Mouse (Mus musculus): ENCODE results near the gene Gm49387. TPM values are rescaled to one million over a fixed set of nuclear protein-coding genes. Genes with fewer than 3 reads are reported as not detected.
A peak's percentile ranks its signal among the peaks of the same experiment; 100 is the strongest.

Gene Gm49387
- polyA plus RNA-seq (2014; fragmentation: Nextera tagmentation; extraction: Ambion mirVana) = 1.3 TPM in 1 of 2 replicates, not detected in the other

DNA sequence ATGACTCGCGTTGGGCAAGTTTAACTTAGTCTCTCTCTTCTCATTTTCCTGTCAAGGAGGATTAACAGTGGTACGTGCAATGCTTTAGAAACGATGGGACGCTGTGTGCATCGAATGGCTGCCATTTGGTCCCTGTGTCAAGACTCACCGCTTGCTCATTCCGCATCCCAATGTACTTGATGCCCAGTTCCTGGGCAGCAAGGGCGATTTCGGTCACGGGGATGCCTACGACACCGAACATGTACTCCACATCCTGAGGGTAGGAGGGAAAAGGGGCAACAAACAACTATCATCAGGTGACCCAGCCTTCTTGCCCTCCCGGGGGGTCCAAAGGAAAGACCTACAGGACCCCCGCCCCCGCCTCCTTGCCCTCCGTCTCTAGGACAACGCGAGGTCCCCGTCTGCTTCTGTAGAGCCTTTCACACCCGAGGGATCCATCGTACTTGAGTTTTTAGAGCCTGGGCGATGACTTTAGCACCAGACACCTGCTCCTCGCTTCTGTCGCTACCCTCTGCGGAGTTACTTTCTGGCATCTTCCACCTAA lies at the start of gene Gm49387:
Gene Gm49387 (minus strand): TSS at position 533 of the 544 bp plus-strand sequence.
- peak; percentile 35 for DNase-seq
- Histone ChIP-seq H3K4me2 (ENCODE audit: low read length) (peak within 1 kb of the TSS; percentile 97), H3K27me3 (ENCODE audit: control insufficient read depth, insufficient read depth, low read length) (no peaks in the 10 kb centered on the region), H3K9ac (replicated peaks; ENCODE audit: low read length) (peak within 1 kb of the TSS; percentile 66), H3K9me3 (ENCODE audit: control insufficient read depth, low read length) (no peaks in the 10 kb centered on the region), H3K36me3 (ENCODE audit: control insufficient read depth, insufficient read depth, low read length) (no peaks in the 10 kb centered on the region), H3K4me3 (replicated peaks; ENCODE audit: low read depth, low read length) (peak within 1 kb of the TSS; percentile 65), H3K27ac (replicated peaks; ENCODE audit: low read depth, low read length) (peak within 1 kb of the TSS; percentile 86), H3K4me1 (ENCODE audit: control insufficient read depth, insufficient read depth, low read length) (peaks cover 11% of the 10 kb centered on the region; the same call in 1 of the 2 replicates)
- 3% methylated on average over 26 of the region's 26 CpGs for WGBS
- peak; percentile 61 for ATAC-seq (ENCODE audit: low FRiP score, low TSS enrichment)

DNA sequence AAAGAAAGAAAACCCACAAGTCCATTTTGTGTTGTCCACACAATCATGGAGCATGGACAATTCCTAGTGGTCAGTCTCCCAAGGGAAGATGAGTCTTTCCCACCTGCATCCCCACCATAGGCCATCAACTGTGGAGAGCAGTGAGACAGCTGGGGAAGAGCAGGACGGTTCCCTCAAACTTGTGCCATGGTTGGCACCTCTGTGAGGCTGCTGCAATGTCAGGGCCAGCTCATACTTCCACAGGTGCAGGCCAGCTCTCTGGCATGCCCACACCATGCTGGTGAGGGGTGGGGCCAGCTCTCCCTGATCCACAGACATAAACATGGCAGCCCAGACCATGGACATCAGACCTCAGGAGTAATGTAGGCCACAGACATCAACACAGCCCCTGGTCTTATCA lies 45.6 kb upstream of the Gm49387 start:
- H3K27ac ChIP-seq (replicated peaks; ENCODE audit: low read depth, low read length) = no peak overlapping the region
- no peaks in the 10 kb centered on the region for H3K9me3 ChIP-seq (ENCODE audit: control insufficient read depth, low read length)
- H3K4me3 ChIP-seq (replicated peaks; ENCODE audit: low read depth, low read length) = no peak overlapping the region
- no peak overlapping the region for H3K9ac ChIP-seq (replicated peaks; ENCODE audit: low read length)
- H3K4me1 ChIP-seq (ENCODE audit: control insufficient read depth, insufficient read depth, low read length) = no peaks in the 10 kb centered on the region
- H3K27me3 ChIP-seq (ENCODE audit: control insufficient read depth, insufficient read depth, low read length) = no peaks in the 10 kb centered on the region
- H3K4me2 ChIP-seq (ENCODE audit: low read length) = no peak overlapping the region
- 96% methylated on average over 1 of the region's 1 CpGs for whole genome bisulfite sequencing
- H3K36me3 ChIP-seq (ENCODE audit: control insufficient read depth, insufficient read depth, low read length) = no peaks in the 10 kb centered on the region
- no peak for ATAC-seq (ENCODE audit: low FRiP score, low TSS enrichment)
- DNase-seq = no peak

DNA sequence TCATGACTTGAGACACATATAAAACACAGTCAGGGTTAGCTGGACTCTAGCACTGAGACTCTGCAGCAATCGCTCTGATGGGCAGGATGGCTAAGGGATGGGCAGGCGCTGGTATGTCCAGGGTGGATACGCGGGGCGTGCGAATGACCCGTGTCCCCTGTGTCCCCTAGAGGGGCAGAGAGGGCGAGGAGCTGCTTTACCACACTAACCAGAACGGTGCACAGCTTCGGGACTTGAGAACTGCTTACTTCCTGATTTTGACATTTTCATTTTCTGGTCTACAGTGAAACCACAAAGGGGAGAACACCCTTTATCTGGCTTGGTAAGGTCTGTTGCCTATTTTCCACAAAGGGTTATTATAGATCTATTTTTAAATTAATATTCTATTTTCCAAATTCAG lies 45.0 kb upstream of the Gm49387 start:
- H3K27ac ChIP-seq (replicated peaks; ENCODE audit: low read depth, low read length) = no peak overlapping the region
- no peak for ATAC-seq (ENCODE audit: low FRiP score, low TSS enrichment)

DNA sequence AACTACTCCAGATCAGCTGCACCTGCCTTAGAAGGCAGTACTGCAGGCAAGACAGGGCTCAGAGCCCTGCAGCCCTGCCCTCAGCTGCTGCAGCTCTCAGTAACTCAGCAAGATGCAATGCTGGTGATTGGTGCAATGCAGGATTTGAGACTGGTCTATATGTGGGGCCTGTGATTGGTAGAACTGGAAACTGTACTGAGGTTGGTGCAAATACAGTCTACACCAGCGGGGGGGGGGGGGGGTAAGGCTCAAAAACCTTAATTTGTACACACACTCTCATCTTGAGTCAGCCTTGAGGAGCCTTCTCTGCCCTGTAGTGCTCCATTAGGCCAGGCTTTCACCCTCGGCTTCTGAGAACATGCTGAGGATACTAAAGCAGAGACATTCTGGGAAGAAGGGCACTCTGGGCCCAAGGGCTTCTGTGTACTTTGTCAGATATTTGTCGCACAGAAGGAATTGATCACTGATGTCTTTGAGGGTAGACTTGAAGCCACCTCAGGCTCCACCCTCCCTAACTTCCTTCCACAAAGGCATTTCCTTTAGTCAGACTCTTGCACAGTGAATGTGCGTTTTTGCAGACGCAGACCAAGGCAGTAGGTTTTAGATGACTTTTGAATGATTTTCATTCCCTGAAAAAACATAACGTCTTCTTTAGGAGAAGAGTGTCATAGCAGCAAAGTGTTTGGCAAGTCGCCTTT lies 43.8 kb upstream of the Gm49387 start:
- WGBS = 77% methylated on average over 7 of the region's 7 CpGs
- Histone ChIP-seq H3K9me3 (ENCODE audit: control insufficient read depth, low read length) (no peaks in the 10 kb centered on the region), H3K4me1 (ENCODE audit: control insufficient read depth, insufficient read depth, low read length) (no peaks in the 10 kb centered on the region), H3K9ac (replicated peaks; ENCODE audit: low read length) (no peak overlapping the region), H3K36me3 (ENCODE audit: control insufficient read depth, insufficient read depth, low read length) (no peaks in the 10 kb centered on the region), H3K4me3 (replicated peaks; ENCODE audit: low read depth, low read length) (no peak overlapping the region), H3K27me3 (ENCODE audit: control insufficient read depth, insufficient read depth, low read length) (no peaks in the 10 kb centered on the region), H3K4me2 (ENCODE audit: low read length) (no peak overlapping the region), H3K27ac (replicated peaks; ENCODE audit: low read depth, low read length) (no peak overlapping the region)
- DNase-seq (no peak), ATAC-seq (ENCODE audit: low FRiP score, low TSS enrichment) (no peak)

More for the DNA sequence above, 45.0 kb upstream of the Gm49387 start:
- 90% methylated on average over 10 of the region's 10 CpGs for WGBS
- no peaks in the 10 kb centered on the region for H3K9me3 ChIP-seq (ENCODE audit: control insufficient read depth, low read length)
- no peak overlapping the region for H3K4me2 ChIP-seq (ENCODE audit: low read length)
- no peaks in the 10 kb centered on the region for H3K36me3 ChIP-seq (ENCODE audit: control insufficient read depth, insufficient read depth, low read length)
- H3K4me3 ChIP-seq (replicated peaks; ENCODE audit: low read depth, low read length) = no peak overlapping the region
- H3K4me1 ChIP-seq (ENCODE audit: control insufficient read depth, insufficient read depth, low read length) = no peaks in the 10 kb centered on the region
- H3K9ac ChIP-seq (replicated peaks; ENCODE audit: low read length) = no peak overlapping the region
- DNase-seq = no peak
- H3K27me3 ChIP-seq (ENCODE audit: control insufficient read depth, insufficient read depth, low read length) = no peaks in the 10 kb centered on the region

GRCm38 (mm10) chr14:31683610-31684009 lies 42.9 kb upstream of the Gm49387 start:
- ATAC-seq (ENCODE audit: low FRiP score, low TSS enrichment) (no peak), DNase-seq (no peak)
- no peak overlapping the region for H3K9ac ChIP-seq (replicated peaks; ENCODE audit: low read length)
- H3K4me2 ChIP-seq (ENCODE audit: low read length) = no peak overlapping the region
- H3K36me3 ChIP-seq (ENCODE audit: control insufficient read depth, insufficient read depth, low read length) = no peaks in the 10 kb centered on the region
- H3K4me1 ChIP-seq (ENCODE audit: control insufficient read depth, insufficient read depth, low read length) = no peaks in the 10 kb centered on the region
- no peak overlapping the region for H3K27ac ChIP-seq (replicated peaks; ENCODE audit: low read depth, low read length)
- WGBS = 96% methylated on average over 2 of the region's 2 CpGs
- no peaks in the 10 kb centered on the region for H3K9me3 ChIP-seq (ENCODE audit: control insufficient read depth, low read length)
- H3K27me3 ChIP-seq (ENCODE audit: control insufficient read depth, insufficient read depth, low read length) = no peaks in the 10 kb centered on the region
- H3K4me3 ChIP-seq (replicated peaks; ENCODE audit: low read depth, low read length) = no peak overlapping the region

DNA sequence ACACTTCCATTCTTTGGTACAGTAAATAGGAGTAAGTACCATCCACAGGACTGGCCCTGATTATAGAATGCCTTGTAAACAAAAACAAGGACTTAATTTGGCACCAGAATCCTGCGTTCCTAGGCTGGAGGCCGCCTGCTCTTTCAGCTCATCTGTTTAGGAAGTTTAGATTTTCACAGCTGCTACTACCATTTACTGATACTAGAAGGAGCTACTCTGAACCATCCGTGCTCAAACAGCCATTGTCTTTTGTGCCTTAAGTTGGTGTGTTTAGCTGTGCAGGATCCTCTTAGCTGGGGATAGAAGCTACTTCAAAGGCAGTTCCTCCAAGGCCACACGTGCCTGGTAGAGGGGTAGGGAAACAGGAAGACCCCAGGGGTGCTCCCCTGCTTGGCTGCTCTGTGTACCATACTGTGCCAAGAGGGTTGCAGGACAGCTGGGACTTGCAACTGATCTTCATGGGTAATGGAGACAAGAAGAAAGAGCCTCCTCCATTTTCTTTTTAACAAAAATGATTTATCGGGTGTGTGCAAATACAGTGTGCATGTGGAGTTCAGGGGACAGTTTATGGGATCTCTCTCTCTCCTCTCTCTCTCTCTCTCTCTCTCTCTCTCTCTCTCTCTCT lies 41.4 kb upstream of the Gm49387 start:
- Histone ChIP-seq H3K4me3 (replicated peaks; ENCODE audit: low read depth, low read length) (no peak overlapping the region), H3K9ac (replicated peaks; ENCODE audit: low read length) (no peak overlapping the region), H3K27ac (replicated peaks; ENCODE audit: low read depth, low read length) (no peak overlapping the region), H3K27me3 (ENCODE audit: control insufficient read depth, insufficient read depth, low read length) (no peaks in the 10 kb centered on the region), H3K4me1 (ENCODE audit: control insufficient read depth, insufficient read depth, low read length) (no peaks in the 10 kb centered on the region), H3K9me3 (ENCODE audit: control insufficient read depth, low read length) (no peaks in the 10 kb centered on the region), H3K4me2 (ENCODE audit: low read length) (no peak overlapping the region), H3K36me3 (ENCODE audit: control insufficient read depth, insufficient read depth, low read length) (no peaks in the 10 kb centered on the region)
- DNase-seq (no peak), ATAC-seq (ENCODE audit: low FRiP score, low TSS enrichment) (no peak)
- 53% methylated on average over 5 of the region's 5 CpGs for WGBS

DNA sequence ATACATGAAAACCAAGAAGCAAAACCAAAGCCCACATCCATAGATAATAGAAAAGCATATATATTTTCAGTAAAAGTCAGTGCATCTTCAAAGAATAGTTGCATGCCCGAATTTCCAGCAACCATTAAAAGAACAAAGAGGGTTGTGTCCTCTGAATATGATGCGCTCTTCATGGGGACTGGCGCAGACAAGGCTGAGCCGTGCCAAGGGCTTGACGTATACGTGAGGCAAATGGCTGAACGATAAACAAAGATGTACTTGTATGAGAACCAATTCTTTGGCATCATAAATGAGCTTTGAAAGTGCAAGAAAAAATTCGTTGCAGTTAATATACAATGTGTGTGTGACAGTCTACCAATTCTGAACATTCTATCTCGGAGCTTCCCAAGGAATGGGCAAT lies 40.6 kb upstream of the Gm49387 start:
- no peaks in the 10 kb centered on the region for H3K9me3 ChIP-seq (ENCODE audit: control insufficient read depth, low read length)
- H3K4me3 ChIP-seq (replicated peaks; ENCODE audit: low read depth, low read length) = no peak overlapping the region
- H3K4me1 ChIP-seq (ENCODE audit: control insufficient read depth, insufficient read depth, low read length) = no peaks in the 10 kb centered on the region
- H3K27me3 ChIP-seq (ENCODE audit: control insufficient read depth, insufficient read depth, low read length) = no peaks in the 10 kb centered on the region
- DNase-seq (no peak), ATAC-seq (ENCODE audit: low FRiP score, low TSS enrichment) (no peak)
- no peak overlapping the region for H3K9ac ChIP-seq (replicated peaks; ENCODE audit: low read length)
- no peaks in the 10 kb centered on the region for H3K36me3 ChIP-seq (ENCODE audit: control insufficient read depth, insufficient read depth, low read length)
- H3K27ac ChIP-seq (replicated peaks; ENCODE audit: low read depth, low read length) = no peak overlapping the region
- no peak overlapping the region for H3K4me2 ChIP-seq (ENCODE audit: low read length)
- WGBS = 89% methylated on average over 9 of the region's 9 CpGs

DNA sequence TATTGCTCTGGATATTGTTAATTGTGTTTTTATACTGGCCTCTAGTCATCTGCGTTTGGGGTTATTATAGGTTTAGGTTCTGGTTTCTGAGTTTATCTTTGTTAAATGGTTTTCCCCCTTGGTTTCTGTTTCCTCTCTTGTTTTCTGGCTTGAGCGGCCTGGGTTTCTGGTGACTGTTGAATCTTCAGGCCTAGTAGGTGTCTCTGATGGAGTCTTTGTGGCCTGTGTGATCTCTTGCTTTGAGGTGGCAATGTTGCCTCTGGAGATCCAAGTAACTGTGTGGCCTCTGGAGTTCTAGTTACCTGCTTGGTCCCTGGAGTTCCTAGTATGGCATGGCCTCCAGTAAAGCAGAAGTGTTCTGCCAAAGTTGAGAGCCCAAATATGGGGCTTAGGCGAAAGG lies 40.0 kb upstream of the Gm49387 start:
- ATAC-seq (ENCODE audit: low FRiP score, low TSS enrichment) = no peak
- no peaks in the 10 kb centered on the region for H3K27me3 ChIP-seq (ENCODE audit: control insufficient read depth, insufficient read depth, low read length)

More for the DNA sequence above, 40.0 kb upstream of the Gm49387 start:
- Histone ChIP-seq H3K27ac (replicated peaks; ENCODE audit: low read depth, low read length) (no peak overlapping the region), H3K4me2 (ENCODE audit: low read length) (no peak overlapping the region), H3K9me3 (ENCODE audit: control insufficient read depth, low read length) (no peaks in the 10 kb centered on the region), H3K36me3 (ENCODE audit: control insufficient read depth, insufficient read depth, low read length) (no peaks in the 10 kb centered on the region), H3K4me1 (ENCODE audit: control insufficient read depth, insufficient read depth, low read length) (no peaks in the 10 kb centered on the region), H3K9ac (replicated peaks; ENCODE audit: low read length) (no peak overlapping the region), H3K4me3 (replicated peaks; ENCODE audit: low read depth, low read length) (no peak overlapping the region)
- no peak for DNase-seq
- WGBS = 92% methylated on average over 3 of the region's 3 CpGs
